Mouse (Mus musculus) macrophage (primary cell): ENCODE measurements at regions not wholly inside any gene's neighbourhood (a gene's known extent, or its start where the extent isn't known, plus 50 kb on each side); places are given as distances from the start of the nearest gene placed in this dataset.

Experiments used
- H3K27ac ChIP-seq: fragments of 350-480 bp; formaldehyde crosslinking; 2 replicates; pipeline ENCODE4 v1.9.0; 2021
- H3K36me3 ChIP-seq: fragments of 350-480 bp; formaldehyde crosslinking; 2 replicates; pipeline ENCODE4 v1.9.0; 2021; ENCODE audit errors: inconsistent target
- H3K4me3 ChIP-seq: fragments of 350-480 bp; formaldehyde crosslinking; 2 replicates; pipeline ENCODE4 v1.9.0; 2021; ENCODE audit errors: inconsistent target
- H3K79me2 ChIP-seq: fragments of 350-480 bp; formaldehyde crosslinking; 2 replicates; pipeline ENCODE4 v1.9.0; 2021; ENCODE audit errors: inconsistent target
- WGBS: methylation state at CpG from one replicate; pipeline ENCODE4 v1.1.7; 2026; ENCODE audit warnings: inconsistent platforms; ENCODE audit not compliant: missing documents; 5-methylcytosine and 5-hydroxymethylcytosine counted together

GRCm38 (mm10) chr13:81040494-81040893, 157.3 kb downstream of the Arrdc3 start:
- no peak overlapping the region for H3K27ac ChIP-seq
- H3K4me3 ChIP-seq, result no peak overlapping the region
- H3K79me2 ChIP-seq, result no peaks in the 10 kb centered on the region
- no peaks in the 10 kb centered on the region for H3K36me3 ChIP-seq

GRCm38 (mm10) chr13:81041646-81042045, 158.5 kb downstream of the Arrdc3 start:
- H3K27ac ChIP-seq, result no peak overlapping the region
- 62% methylated on average over 3 of the region's 3 CpGs for WGBS
- no peak overlapping the region for H3K4me3 ChIP-seq
- H3K36me3 ChIP-seq, result no peaks in the 10 kb centered on the region
- H3K79me2 ChIP-seq, result no peaks in the 10 kb centered on the region
